Mouse (Mus musculus) heart, embryonic 12.5 days (tissue): Measurements from ENCODE around the gene Shb. TPM values are rescaled to one million over a fixed set of nuclear protein-coding genes. Genes with fewer than 3 reads are reported as not detected.

Experiments
- ATAC-seq: fragments of 200-750 bp; cut with Nextera tagmentation; 2 replicates; pipeline ENCODE4 v1.8.0; 2017; ENCODE audit warnings: moderate TSS enrichment, moderate library complexity; ENCODE audit not compliant: insufficient number of reproducible peaks, low FRiP score
- H3K27ac ChIP-seq: fragments of 300-500 bp; sonication (generic); 2 replicates; pipeline ENCODE4 v1.5.1; 2016; ENCODE audit warnings: mild to moderate bottlenecking, moderate library complexity; ENCODE audit not compliant: poor library complexity, severe bottlenecking
- H3K27me3 ChIP-seq: fragments of 300-500 bp; sonication (generic); replicated peaks from 2 replicates; pipeline ENCODE4 v1.6.1; 2016; ENCODE audit warnings: mild to moderate bottlenecking, moderate library complexity
- H3K36me3 ChIP-seq: fragments of 300-500 bp; sonication (generic); 2 replicates; pipeline ENCODE4 v1.6.1; 2016; ENCODE audit warnings: mild to moderate bottlenecking, moderate library complexity
- H3K4me1 ChIP-seq: fragments of 300-500 bp; sonication (generic); replicated peaks from 2 replicates; pipeline ENCODE4 v1.6.1; 2016; ENCODE audit warnings: mild to moderate bottlenecking
- H3K4me2 ChIP-seq: fragments of 300-500 bp; sonication (generic); 2 replicates; pipeline ENCODE4 v1.6.1; 2016; ENCODE audit warnings: mild to moderate bottlenecking, moderate library complexity
- H3K4me3 ChIP-seq: fragments of 300-500 bp; sonication (generic); 2 replicates; pipeline ENCODE4 v1.5.1; 2016; ENCODE audit warnings: mild to moderate bottlenecking
- H3K9ac ChIP-seq: fragments of 300-500 bp; sonication (generic); 2 replicates; pipeline ENCODE4 v1.6.1; 2016; ENCODE audit warnings: mild to moderate bottlenecking, moderate library complexity
- H3K9me3 ChIP-seq: fragments of 300-500 bp; sonication (generic); replicated peaks from 2 replicates; pipeline ENCODE4 v1.6.1; 2016; ENCODE audit warnings: mild to moderate bottlenecking, moderate library complexity
- WGBS: fragments of 180-500 bp; shearing (Covaris S2); methylation state at CpG from one replicate; pipeline ENCODE4 v1.1.7; 2016; 5-methylcytosine and 5-hydroxymethylcytosine counted together
- polyA plus RNA-seq: library from polyadenylated mRNA; unstranded; fragments of >200 nt; fragmentation: Nextera tagmentation; extraction: Ambion mirVana; gene quantifications from 2 replicates; pipeline ENCODE4 v1.2.1, GENCODE M21; 2016

The Shb gene
- polyA plus RNA-seq, 1 experiment from 2014 or later: 15.3 TPM

- 79% methylated on average over 2 of the region's 2 CpGs for WGBS
- Histone ChIP-seq H3K4me1 (peaks cover 64% of the 10 kb centered on the region), H3K27ac (0 out of 2 replicates have a peak overlapping the region, but pooled peaks have one; percentile 39), H3K9me3 (no peaks in the 10 kb centered on the region), H3K36me3 (peaks cover 4% of the 10 kb centered on the region; the same call in 1 of the 2 replicates), H3K27me3 (no peaks in the 10 kb centered on the region), H3K9ac (peak overlapping the region; percentile 58), H3K4me3 (peak overlapping the region; percentile 86), H3K4me2 (peak overlapping the region; percentile 86)
- no peak for ATAC-seq
Measured at GRCm38 (mm10) chr4:45526846-45527561, 5.3 kb downstream of the Shb start.

GRCm38 (mm10) chr4:45526175-45526574 lies 6.1 kb downstream of the Shb start:
- Histone ChIP-seq H3K27ac (no peak overlapping the region), H3K4me3 (no peak overlapping the region), H3K4me1 (peaks cover 65% of the 10 kb centered on the region), H3K36me3 (peaks cover 4% of the 10 kb centered on the region; the same call in 1 of the 2 replicates), H3K9ac (no peak overlapping the region), H3K9me3 (no peaks in the 10 kb centered on the region), H3K4me2 (peak overlapping the region; percentile 86; the same call in 1 of the 2 replicates), H3K27me3 (no peaks in the 10 kb centered on the region)
- ATAC-seq: no peak
- 81% methylated on average over 3 of the region's 3 CpGs for WGBS

GRCm38 (mm10) chr4:45525541-45525940 lies 6.7 kb downstream of the Shb start:
- Histone ChIP-seq H3K4me1 (peaks cover 72% of the 10 kb centered on the region), H3K9ac (no peak overlapping the region), H3K9me3 (no peaks in the 10 kb centered on the region), H3K27me3 (no peaks in the 10 kb centered on the region), H3K36me3 (peaks cover 4% of the 10 kb centered on the region; the same call in 1 of the 2 replicates), H3K4me3 (no peak overlapping the region), H3K27ac (no peak overlapping the region), H3K4me2 (0 out of 2 replicates have a peak overlapping the region, but pooled peaks have one; percentile 86)
- WGBS: 82% methylated on average over 3 of the region's 3 CpGs
- ATAC-seq: no peak

- Histone ChIP-seq H3K4me1 (peaks cover 81% of the 10 kb centered on the region), H3K36me3 (peaks cover 4% of the 10 kb centered on the region; the same call in 1 of the 2 replicates), H3K9me3 (no peaks in the 10 kb centered on the region), H3K27me3 (no peaks in the 10 kb centered on the region), H3K4me2 (no peak overlapping the region), H3K4me3 (no peak overlapping the region), H3K27ac (no peak overlapping the region), H3K9ac (no peak overlapping the region)
- 87% methylated on average over 4 of the region's 4 CpGs for WGBS
- ATAC-seq: no peak
Measured at GRCm38 (mm10) chr4:45524602-45525001, 7.7 kb downstream of the Shb start.

DNA sequence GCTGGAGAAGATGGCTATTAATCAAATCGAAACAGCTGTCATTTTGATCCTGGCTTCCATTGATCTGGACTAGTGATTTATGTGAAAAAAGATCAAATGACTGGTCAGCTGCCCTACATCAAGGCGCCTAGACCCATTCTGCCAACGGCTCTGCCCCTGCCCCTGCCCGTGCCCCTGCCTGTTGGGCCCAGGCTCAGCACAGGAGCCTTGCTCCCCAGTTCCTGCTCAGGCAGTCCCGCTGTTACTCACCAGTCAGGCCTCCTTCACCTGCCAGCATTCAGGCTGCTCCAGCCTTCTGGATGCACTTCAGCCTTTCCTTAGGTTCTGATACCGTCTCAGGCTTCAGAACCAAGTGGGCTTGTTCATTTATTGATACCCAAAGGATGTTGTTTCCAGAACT lies 8.9 kb downstream of the Shb start:
- no peak overlapping the region for H3K9ac ChIP-seq
- peaks cover 80% of the 10 kb centered on the region for H3K4me1 ChIP-seq

GRCm38 (mm10) chr4:45522956-45523355 lies 9.3 kb downstream of the Shb start:
- Histone ChIP-seq H3K4me3 (no peak overlapping the region), H3K36me3 (peaks cover 4% of the 10 kb centered on the region; the same call in 1 of the 2 replicates), H3K27ac (no peak overlapping the region), H3K9ac (no peak overlapping the region), H3K4me2 (0 out of 2 replicates have a peak overlapping the region, but pooled peaks have one; percentile 2), H3K9me3 (no peaks in the 10 kb centered on the region), H3K4me1 (peaks cover 80% of the 10 kb centered on the region), H3K27me3 (no peaks in the 10 kb centered on the region)
- no peak for ATAC-seq

More for the DNA sequence above, 8.9 kb downstream of the Shb start:
- Histone ChIP-seq H3K36me3 (peaks cover 4% of the 10 kb centered on the region; the same call in 1 of the 2 replicates), H3K9me3 (no peaks in the 10 kb centered on the region), H3K4me3 (no peak overlapping the region), H3K4me2 (no peak overlapping the region), H3K27me3 (no peaks in the 10 kb centered on the region), H3K27ac (no peak overlapping the region)
- 85% methylated on average over 6 of the region's 6 CpGs for WGBS
- ATAC-seq: no peak

GRCm38 (mm10) chr4:45522583-45522900 lies 9.7 kb downstream of the Shb start:
- 72% methylated on average over 4 of the region's 4 CpGs for WGBS
- Histone ChIP-seq H3K27ac (no peak overlapping the region), H3K9ac (0 out of 2 replicates have a peak overlapping the region, but pooled peaks have one; percentile 1), H3K9me3 (no peaks in the 10 kb centered on the region), H3K4me2 (0 out of 2 replicates have a peak overlapping the region, but pooled peaks have one; percentile 2), H3K36me3 (peaks cover 4% of the 10 kb centered on the region; the same call in 1 of the 2 replicates), H3K4me3 (no peak overlapping the region), H3K27me3 (no peaks in the 10 kb centered on the region), H3K4me1 (peaks cover 80% of the 10 kb centered on the region)
- ATAC-seq: no peak

DNA sequence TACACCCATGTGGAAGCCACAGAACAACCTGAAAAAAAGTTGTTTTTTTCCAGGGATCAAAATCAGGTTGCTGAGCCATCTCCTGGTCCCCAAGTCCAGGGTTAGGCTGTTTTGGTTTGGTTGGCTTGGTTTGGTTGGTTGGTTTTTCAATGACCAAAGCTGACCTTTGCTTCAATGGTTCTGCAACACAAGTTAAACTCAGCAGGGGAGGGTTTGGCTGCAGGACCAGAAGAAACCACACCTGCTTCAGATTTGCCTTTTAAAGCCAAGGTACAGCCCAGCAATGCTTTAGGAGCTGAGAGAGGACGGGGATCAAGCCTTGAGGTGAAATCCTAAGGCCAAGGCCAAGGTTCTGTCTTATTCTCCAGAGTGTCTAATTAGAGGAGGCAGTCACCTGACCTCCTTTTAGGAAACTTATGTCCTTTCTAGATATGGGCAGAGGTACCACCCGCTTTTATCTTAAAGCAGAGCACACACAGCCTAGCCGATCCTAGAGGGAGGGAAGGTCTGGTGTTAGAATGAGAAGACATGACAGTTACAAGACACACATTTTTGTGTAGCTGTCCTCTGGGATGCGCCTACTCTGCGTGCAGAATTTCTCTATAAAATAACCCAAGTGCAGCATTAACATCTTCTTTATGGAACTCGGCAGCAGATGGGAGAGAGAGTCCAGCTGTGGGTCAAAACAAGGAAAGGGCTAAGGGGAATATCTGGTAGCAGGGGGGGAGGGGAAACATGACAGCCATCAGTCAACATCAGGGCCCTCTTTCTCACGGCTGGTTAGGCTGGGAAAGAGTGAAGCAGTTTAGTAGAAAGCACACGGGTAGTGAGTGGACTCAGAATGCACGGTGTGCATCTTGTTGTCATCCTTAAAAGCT lies 10.3 kb downstream of the Shb start:
- Histone ChIP-seq H3K4me2 (0 out of 2 replicates have a peak overlapping the region, but pooled peaks have one; percentile 7), H3K9me3 (no peaks in the 10 kb centered on the region), H3K27ac (no peak overlapping the region), H3K4me3 (no peak overlapping the region), H3K27me3 (no peaks in the 10 kb centered on the region), H3K36me3 (peaks cover 4% of the 10 kb centered on the region; the same call in 1 of the 2 replicates), H3K4me1 (peaks cover 80% of the 10 kb centered on the region), H3K9ac (0 out of 2 replicates have a peak overlapping the region, but pooled peaks have one; percentile 1)
- ATAC-seq: peak; percentile 49; the same call in 1 of the 2 replicates
- 41% methylated on average over 9 of the region's 9 CpGs for WGBS

DNA sequence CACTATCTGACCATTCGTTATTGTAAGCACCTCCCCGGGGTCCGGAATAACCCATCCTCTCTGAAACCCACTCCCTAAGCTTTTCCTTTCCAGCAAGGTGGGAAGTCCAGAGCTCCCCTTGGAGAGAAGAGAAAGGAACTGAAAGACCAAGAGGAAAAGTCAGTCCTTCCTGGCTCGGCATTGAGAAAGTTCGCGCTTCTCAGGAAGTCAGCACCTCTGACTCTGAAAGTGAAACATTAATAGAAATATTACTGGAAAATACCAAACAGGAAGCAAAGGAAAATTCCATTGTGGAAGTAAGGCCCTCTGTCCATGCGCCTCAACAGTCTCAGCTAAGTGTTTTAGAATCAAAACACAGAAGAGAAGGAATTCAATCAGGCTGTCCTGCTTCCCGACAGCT lies 11.9 kb downstream of the Shb start:
- WGBS: 47% methylated on average over 8 of the region's 8 CpGs
- no peak for ATAC-seq
- 0 out of 2 replicates have a peak overlapping the region, but pooled peaks have one; percentile 10 for H3K27ac ChIP-seq
- no peaks in the 10 kb centered on the region for H3K27me3 ChIP-seq
- H3K9me3 ChIP-seq: no peaks in the 10 kb centered on the region
- H3K4me1 ChIP-seq: peaks cover 80% of the 10 kb centered on the region
- no peaks in the 10 kb centered on the region for H3K36me3 ChIP-seq
- H3K4me3 ChIP-seq: no peak overlapping the region
- peak overlapping the region; percentile 1; the same call in 1 of the 2 replicates for H3K4me2 ChIP-seq
- H3K9ac ChIP-seq: no peak overlapping the region

- Histone ChIP-seq H3K9me3 (no peaks in the 10 kb centered on the region), H3K9ac (peak overlapping the region; percentile 30; the same call in 1 of the 2 replicates), H3K4me1 (peaks cover 95% of the 10 kb centered on the region), H3K27me3 (no peaks in the 10 kb centered on the region), H3K36me3 (no peaks in the 10 kb centered on the region), H3K27ac (no peak overlapping the region), H3K4me3 (no peak overlapping the region), H3K4me2 (no peak overlapping the region)
- 30% methylated on average over 4 of the region's 4 CpGs for WGBS
- no peak for ATAC-seq
Measured at GRCm38 (mm10) chr4:45517399-45517798, 14.9 kb downstream of the Shb start.

- H3K4me3 ChIP-seq: no peak overlapping the region
- 0 out of 2 replicates have a peak overlapping the region, but pooled peaks have one; percentile 9 for H3K4me2 ChIP-seq
- no peak overlapping the region for H3K9ac ChIP-seq
- H3K4me1 ChIP-seq: peaks cover 92% of the 10 kb centered on the region
- H3K36me3 ChIP-seq: no peaks in the 10 kb centered on the region
- no peaks in the 10 kb centered on the region for H3K9me3 ChIP-seq
- H3K27ac ChIP-seq: peak overlapping the region; percentile 10; the same call in 1 of the 2 replicates
- no peak for ATAC-seq
- H3K27me3 ChIP-seq: no peaks in the 10 kb centered on the region
- 27% methylated on average over 4 of the region's 4 CpGs for WGBS
Measured at GRCm38 (mm10) chr4:45515894-45516293, 16.4 kb downstream of the Shb start.
